Mouse (Mus musculus): ENCODE results near the gene Adamts9.

Gene Adamts9

GRCm38 (mm10) chr6:92804254-92804971 is 138.9 kb downstream of the Adamts9 start:
- DNase-seq (ENCODE audit: low spot score in 2 of 2), result no peak

DNA sequence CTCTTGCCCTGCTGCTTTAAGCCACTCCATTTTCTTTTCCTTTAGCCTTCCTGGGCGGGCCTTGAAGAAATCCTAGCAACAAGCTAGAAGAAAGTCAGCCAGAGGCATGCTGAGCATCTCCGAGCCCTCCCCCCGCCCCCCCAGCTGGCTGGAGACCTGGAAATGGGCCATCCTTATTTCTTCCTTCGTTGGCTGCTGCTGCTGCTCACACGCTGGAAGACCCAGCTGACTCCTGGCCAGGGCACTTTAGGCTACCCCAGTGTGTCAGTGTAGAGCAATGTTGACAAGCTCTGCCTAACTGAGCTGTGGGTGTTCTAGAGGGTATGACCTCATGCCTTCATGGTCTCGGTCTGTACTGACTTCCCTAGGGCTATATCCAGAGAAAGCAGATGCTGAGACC is 140.1 kb downstream of the Adamts9 start:
- peak in 1 of 2 experiments; percentile 25 for DNase-seq (ENCODE audit: low spot score in 2 of 2)

DNA sequence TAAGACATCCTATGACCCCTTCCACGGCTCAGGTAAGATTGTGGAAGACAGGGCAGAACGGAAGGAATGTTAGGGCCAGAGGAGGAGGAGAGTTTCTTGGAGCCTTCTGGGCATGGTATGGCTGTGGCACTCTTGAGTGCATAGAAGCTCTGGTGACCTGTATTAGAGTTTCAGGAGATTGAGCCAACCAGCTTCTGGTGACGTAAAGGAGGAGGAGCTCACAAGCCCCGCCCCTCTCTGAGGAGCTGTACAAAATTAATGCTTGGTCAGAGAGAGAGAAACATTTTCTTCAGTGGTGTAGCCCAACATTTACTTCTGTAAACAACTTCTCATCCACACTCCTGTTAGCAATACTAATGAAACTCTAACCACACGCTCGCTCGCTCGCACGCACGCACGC is 140.9 kb downstream of the Adamts9 start:
- no peak for DNase-seq (ENCODE audit: low spot score in 2 of 2)

DNA sequence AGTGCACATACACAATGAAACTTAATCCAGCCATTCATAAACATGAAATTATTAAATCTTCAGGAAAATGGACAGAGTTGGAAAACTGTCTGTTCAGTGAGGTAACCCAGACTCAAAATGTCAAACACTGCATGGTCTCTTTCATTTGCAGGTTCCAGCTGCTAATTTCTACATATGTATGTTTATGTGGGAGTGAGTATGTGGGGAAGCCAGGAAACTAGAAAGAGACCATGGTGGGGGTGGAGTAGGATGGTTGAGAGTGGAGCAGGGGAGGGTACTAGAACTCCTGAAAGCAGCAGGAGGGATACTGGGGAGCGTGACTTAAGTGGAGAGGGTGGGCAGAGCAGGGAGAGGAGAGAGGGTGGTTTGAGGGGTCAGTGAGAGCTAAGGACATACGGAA is 141.8 kb downstream of the Adamts9 start:
- DNase-seq (ENCODE audit: low spot score in 2 of 2), result no peak

DNA sequence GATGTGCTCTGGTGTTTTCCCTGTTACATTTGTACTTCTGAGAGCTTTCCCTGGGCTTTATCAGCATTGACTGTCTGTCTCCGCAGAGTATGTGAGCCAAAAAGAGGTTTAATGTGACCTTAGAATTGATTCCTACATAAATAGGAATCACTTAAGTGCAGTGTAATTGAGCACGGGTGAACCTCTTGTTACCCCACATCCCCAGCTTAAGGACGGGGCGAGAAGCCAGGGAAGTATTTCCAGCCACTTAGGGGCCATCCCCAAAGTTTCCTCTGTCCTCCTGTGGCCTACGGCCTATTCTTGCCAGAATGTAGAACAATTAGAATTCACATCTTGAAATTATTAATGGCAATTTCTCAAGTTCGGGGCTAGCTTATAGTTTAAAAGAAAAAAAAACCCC is 149.5 kb downstream of the Adamts9 start:
- no peak for DNase-seq (ENCODE audit: low spot score in 2 of 2)

- DNase-seq (ENCODE audit: low spot score in 2 of 2), result peak; percentile 74 to 81
Measured at GRCm38 (mm10) chr6:92787376-92787712, 155.9 kb downstream of the Adamts9 start.

GRCm38 (mm10) chr6:92786701-92787375 is 156.5 kb downstream of the Adamts9 start:
- DNase-seq (ENCODE audit: low spot score in 2 of 2), result no peak

- peak in 1 of 2 experiments; percentile 41 for DNase-seq (ENCODE audit: low spot score in 2 of 2)
Measured at GRCm38 (mm10) chr6:92784782-92785181, 158.5 kb downstream of the Adamts9 start.

GRCm38 (mm10) chr6:92781446-92781845 is 161.8 kb downstream of the Adamts9 start:
- DNase-seq (ENCODE audit: low spot score in 2 of 2), result no peak

- no peak for DNase-seq (ENCODE audit: low spot score in 2 of 2)
Measured at GRCm38 (mm10) chr6:92779935-92780205, 163.4 kb downstream of the Adamts9 start.

- DNase-seq (ENCODE audit: low spot score in 2 of 2), result no peak
Measured at GRCm38 (mm10) chr6:92779140-92779934, 164.0 kb downstream of the Adamts9 start.

GRCm38 (mm10) chr6:92776356-92776755 is 166.9 kb downstream of the Adamts9 start:
- no peak for DNase-seq (ENCODE audit: low spot score in 2 of 2)

DNA sequence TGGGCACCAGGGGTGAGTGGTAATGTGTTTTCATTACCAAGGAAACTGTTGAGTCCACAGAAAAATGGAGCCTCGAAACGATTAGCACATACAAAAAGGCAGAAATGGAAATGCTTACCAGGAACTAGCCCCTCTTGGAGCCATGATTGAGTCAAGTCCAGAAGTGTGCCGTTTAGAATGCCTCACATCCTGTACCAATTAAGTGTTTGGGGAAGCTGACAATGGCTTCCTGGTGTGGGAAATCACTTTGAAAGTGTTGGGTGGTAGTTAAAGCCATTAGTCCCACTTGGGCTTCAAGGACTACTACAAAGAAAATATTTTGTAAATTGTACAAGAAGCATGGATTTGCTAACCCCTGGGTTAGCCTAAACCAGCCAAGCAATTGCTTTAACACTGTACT is 180.9 kb downstream of the Adamts9 start:
- DNase-seq (ENCODE audit: low spot score in 2 of 2), result no peak

- DNase-seq (ENCODE audit: low spot score in 2 of 2), result no peak
Measured at GRCm38 (mm10) chr6:92759616-92760015, 183.7 kb downstream of the Adamts9 start.

GRCm38 (mm10) chr6:92755826-92756225 is 187.5 kb downstream of the Adamts9 start:
- DNase-seq (ENCODE audit: low spot score in 2 of 2), result no peak

GRCm38 (mm10) chr6:92752737-92753136 is 190.6 kb downstream of the Adamts9 start:
- no peak for DNase-seq (ENCODE audit: low spot score in 2 of 2)

GRCm38 (mm10) chr6:92749420-92749819 is 193.9 kb downstream of the Adamts9 start:
- no peak for DNase-seq (ENCODE audit: low spot score in 2 of 2)

GRCm38 (mm10) chr6:92743605-92744004 is 199.7 kb downstream of the Adamts9 start:
- peak in 1 of 2 experiments; percentile 7 for DNase-seq (ENCODE audit: low spot score in 2 of 2)

- DNase-seq (ENCODE audit: low spot score in 2 of 2), result no peak
Measured at GRCm38 (mm10) chr6:92737116-92737515, 206.2 kb downstream of the Adamts9 start.

DNA sequence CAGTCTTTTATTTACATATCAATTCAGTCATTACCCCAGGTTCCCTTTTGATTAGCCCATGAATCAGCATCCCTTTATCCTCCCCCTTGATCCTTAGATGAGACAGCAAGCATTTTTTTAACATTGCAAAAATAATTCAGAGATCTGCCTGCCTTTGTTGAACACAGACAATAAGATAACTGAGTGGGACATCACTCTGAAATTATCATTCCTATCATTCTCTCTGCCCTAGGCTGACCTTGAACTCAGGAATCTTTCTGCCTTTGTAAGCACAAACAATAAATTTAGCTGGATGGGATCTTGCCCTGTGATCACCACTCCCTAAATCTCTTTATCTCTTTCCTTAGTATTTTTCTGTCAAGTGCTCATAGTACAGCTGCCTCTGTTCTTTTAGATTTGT is 209.6 kb downstream of the Adamts9 start:
- no peak for DNase-seq (ENCODE audit: low spot score in 2 of 2)

DNA sequence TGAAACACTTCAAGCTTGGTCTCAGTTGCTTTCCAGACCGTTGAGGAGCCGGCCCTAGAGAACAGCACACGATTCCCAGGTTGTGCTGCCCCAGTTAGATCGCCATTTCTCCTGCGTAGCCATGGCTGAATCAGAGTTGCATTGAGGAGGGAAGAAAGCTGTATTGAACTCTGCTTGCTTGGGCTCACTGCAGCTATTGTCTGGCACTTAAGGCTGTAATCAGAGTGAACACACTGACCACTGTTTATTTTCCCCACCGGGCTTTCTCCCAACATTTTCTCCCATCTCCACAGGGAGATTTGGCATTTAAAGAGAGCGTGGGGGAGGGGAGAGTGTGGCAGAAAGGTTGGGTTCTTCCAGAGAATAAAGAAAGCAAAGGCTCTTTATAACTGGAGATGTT is 214.8 kb downstream of the Adamts9 start:
- no peak for DNase-seq (ENCODE audit: low spot score in 2 of 2)

DNA sequence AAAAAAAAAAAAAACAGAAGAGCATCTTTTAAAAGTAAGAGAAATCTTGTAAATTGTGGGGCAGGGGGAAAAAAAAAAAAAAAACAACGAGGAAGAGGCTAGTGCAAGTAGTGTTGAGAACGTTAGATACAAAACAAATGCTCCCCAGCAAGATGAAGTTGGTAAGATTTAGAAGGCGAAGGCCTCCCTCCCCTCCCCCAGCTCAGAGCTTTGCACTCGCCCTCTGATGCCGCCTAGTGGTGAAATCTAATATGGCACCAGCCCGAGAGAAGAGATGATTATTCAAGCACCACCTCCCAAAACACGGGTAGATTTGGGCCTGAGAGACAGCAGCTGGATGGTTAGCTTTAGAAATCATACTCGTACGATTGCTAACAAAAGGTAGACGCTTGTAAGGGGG is 215.2 kb downstream of the Adamts9 start:
- DNase-seq (ENCODE audit: low spot score in 2 of 2), result peak; percentile 59 to 73
